Mouse (Mus musculus) heart, adult 11 months (tissue): ENCODE measurements at regions not wholly inside any gene's neighbourhood (a gene's known extent, or its start where the extent isn't known, plus 50 kb on each side); places are given as distances from the start of the nearest gene placed in this dataset.

Experiments used
- DNase-seq: peaks from one replicate; pipeline ENCODE4 v3.0.0; 2022

GRCm38 (mm10) chr12:33496306-33496705 is 66.9 kb downstream of the Twistnb start:
- no peak for DNase-seq

GRCm38 (mm10) chr12:33497319-33497892 is 68.0 kb downstream of the Twistnb start:
- DNase-seq = no peak

GRCm38 (mm10) chr12:33541566-33541965 is 112.1 kb downstream of the Twistnb start:
- peak; percentile 28 for DNase-seq

- peak; percentile 43 for DNase-seq
Observed at GRCm38 (mm10) chr12:33551660-33552059, 122.2 kb downstream of the Twistnb start.

GRCm38 (mm10) chr12:33552231-33552630 is 122.8 kb downstream of the Twistnb start:
- DNase-seq = peak; percentile 61

GRCm38 (mm10) chr12:33552651-33553050 is 123.2 kb downstream of the Twistnb start:
- peak; percentile 76 for DNase-seq

GRCm38 (mm10) chr12:33553731-33554130 is 124.3 kb downstream of the Twistnb start:
- no peak for DNase-seq

GRCm38 (mm10) chr12:33561141-33561540 is 131.7 kb downstream of the Twistnb start:
- DNase-seq = peak; percentile 48

GRCm38 (mm10) chr12:33577877-33578428 is 148.5 kb downstream of the Twistnb start:
- DNase-seq = peak; percentile 85

GRCm38 (mm10) chr12:33580809-33581208 is 151.4 kb downstream of the Twistnb start:
- DNase-seq = peak; percentile 46

- no peak for DNase-seq
Observed at GRCm38 (mm10) chr12:33591031-33591430, 161.6 kb downstream of the Twistnb start.

GRCm38 (mm10) chr12:33592431-33592911 is 163.0 kb downstream of the Twistnb start:
- peak; percentile 51 for DNase-seq

- DNase-seq = peak; percentile 70
Observed at GRCm38 (mm10) chr12:33592938-33593337, 163.5 kb downstream of the Twistnb start.

- no peak for DNase-seq
Observed at GRCm38 (mm10) chr12:33593685-33594084, 164.2 kb downstream of the Twistnb start.

- DNase-seq = no peak
Observed at GRCm38 (mm10) chr12:33605393-33605792, 176.0 kb downstream of the Twistnb start.

GRCm38 (mm10) chr12:33607811-33608602 is 178.6 kb downstream of the Twistnb start:
- DNase-seq = peak; percentile 54

- no peak for DNase-seq
Observed at GRCm38 (mm10) chr12:33612378-33612777, 182.9 kb downstream of the Twistnb start.

- no peak for DNase-seq
Observed at GRCm38 (mm10) chr12:33620391-33620790, 191.0 kb downstream of the Twistnb start.

GRCm38 (mm10) chr12:33626092-33626882 is 196.9 kb downstream of the Twistnb start:
- no peak for DNase-seq

- peak; percentile 34 for DNase-seq
Observed at GRCm38 (mm10) chr12:33652597-33652996, 223.2 kb downstream of the Twistnb start.

- no peak for DNase-seq
Observed at GRCm38 (mm10) chr12:33675508-33675907, 246.1 kb downstream of the Twistnb start.

- DNase-seq = no peak
Observed at GRCm38 (mm10) chr12:33692870-33693269, 235.4 kb upstream of the Ferd3l start.

- DNase-seq = no peak
Observed at GRCm38 (mm10) chr12:33714392-33714791, 213.8 kb upstream of the Ferd3l start.
